Comparison of ENCODE assay signal across 12 mouse cellular contexts in the genomic region with DNA sequence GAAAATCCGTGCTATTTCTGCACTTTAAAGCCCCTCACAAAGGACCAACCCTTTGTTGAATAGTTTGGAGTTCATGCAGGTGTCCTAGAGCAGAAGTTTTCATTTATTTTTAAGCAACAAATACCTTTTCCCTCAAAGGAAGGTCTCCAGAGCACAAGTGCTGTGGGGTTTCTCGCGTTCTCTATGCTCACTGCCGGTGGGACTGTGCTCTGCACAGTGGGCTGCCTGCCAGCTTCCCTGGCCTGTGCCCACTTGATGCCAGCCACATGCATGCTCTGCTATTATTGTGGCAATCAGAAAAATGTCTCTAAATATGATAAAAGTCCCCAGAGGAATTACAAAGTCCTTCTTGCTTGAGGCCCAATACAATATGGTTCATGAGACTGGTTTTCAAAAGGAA.
DNase-seq lines count a peak whose midpoint lies in the region; ATAC-seq and TF ChIP-seq lines count a peak whose summit lies in the region.
"Had no signal": no experiment of that assay in that cellular context is flagged by ENCODE, and none has a peak within 500 bp of the region (broad histone marks: within the 10 kb centered on the region; RNA-seq: fewer than 3 reads in every experiment).

No protein-coding gene starts in this region.

- WGBS in heart, embryonic 16.5 days, result 48% methylated on average over 4 of the region's 4 CpGs
- WGBS in liver, postnatal 0 days (ENCODE audit: insufficient replicate concordance), result 60% methylated on average over 4 of the region's 4 CpGs
- 81% methylated on average over 4 of the region's 4 CpGs for WGBS in liver, embryonic 11.5 days
- 30% methylated on average over 4 of the region's 4 CpGs for WGBS in forebrain, embryonic 12.5 days
- WGBS in midbrain, embryonic 16.5 days, result 18% methylated on average over 4 of the region's 4 CpGs
- 21% methylated on average over 4 of the region's 4 CpGs for WGBS in thymus, adult 2 months

- peak overlapping the region; percentile 51; the same call in 1 of the 2 replicates for H3K9ac ChIP-seq in heart, embryonic 16.5 days (ENCODE audit: low read length)
- no peak overlapping the region; the same call in 1 of the 2 replicates for H3K9ac ChIP-seq in liver, postnatal 0 days (replicated peaks)
- H3K9ac ChIP-seq in liver, embryonic 11.5 days (ENCODE audit: low read depth, low read length), result no peak overlapping the region
- H3K9ac ChIP-seq in forebrain, embryonic 12.5 days, result no peak overlapping the region
- H3K9ac ChIP-seq in midbrain, embryonic 16.5 days (ENCODE audit: low read depth, low read length), result no peak overlapping the region

- H3K27ac ChIP-seq in heart, embryonic 16.5 days (ENCODE audit: low read length), result peak overlapping the region; percentile 78
- peak overlapping the region; percentile 34; the same call in 1 of the 2 replicates for H3K27ac ChIP-seq in liver, postnatal 0 days (ENCODE audit: low read depth)
- no peak overlapping the region for H3K27ac ChIP-seq in liver, embryonic 11.5 days (ENCODE audit: low read depth, low read length)
- H3K27ac ChIP-seq in forebrain, embryonic 12.5 days, result peak overlapping the region; percentile 0; the same call in 1 of the 2 replicates
- H3K27ac ChIP-seq in midbrain, embryonic 16.5 days (ENCODE audit: low read length), result peak overlapping the region; percentile 55
- H3K27ac ChIP-seq in thymus, adult 2 months (ENCODE audit: control insufficient read depth, insufficient read depth, low read length), result no peak overlapping the region; the same call in 1 of the 2 replicates

- no peak for ATAC-seq in heart, embryonic 16.5 days (replicated peaks; ENCODE audit: extremely low read depth, insufficient read depth, low FRiP score)
- ATAC-seq in liver, postnatal 0 days, result no peak
- ATAC-seq in liver, embryonic 11.5 days (replicated peaks; ENCODE audit: low FRiP score), result no peak
- no peak for ATAC-seq in forebrain, embryonic 12.5 days (ENCODE audit: low FRiP score)
- peak; percentile 73 for ATAC-seq in midbrain, embryonic 16.5 days

- H3K4me2 ChIP-seq in heart, embryonic 16.5 days (ENCODE audit: low read depth, low read length), result peak overlapping the region; percentile 19; the same call in 1 of the 2 replicates
- 0 out of 2 replicates have a peak overlapping the region, but pooled peaks have one; percentile 18 for H3K4me2 ChIP-seq in liver, postnatal 0 days (ENCODE audit: low read depth, low read length)
- no peak overlapping the region for H3K4me2 ChIP-seq in liver, embryonic 11.5 days
- no peak overlapping the region for H3K4me2 ChIP-seq in forebrain, embryonic 12.5 days
- H3K4me2 ChIP-seq in midbrain, embryonic 16.5 days (ENCODE audit: low read length), result no peak overlapping the region

- no peak overlapping the region for H3K4me3 ChIP-seq in heart, embryonic 16.5 days (ENCODE audit: low read length)
- H3K4me3 ChIP-seq in liver, postnatal 0 days (ENCODE audit: low read depth, low read length), result no peak overlapping the region
- no peak overlapping the region for H3K4me3 ChIP-seq in liver, embryonic 11.5 days (ENCODE audit: low read depth, low read length)
- no peak overlapping the region for H3K4me3 ChIP-seq in forebrain, embryonic 12.5 days (replicated peaks)
- H3K4me3 ChIP-seq in midbrain, embryonic 16.5 days (ENCODE audit: low read depth, low read length), result no peak overlapping the region
- H3K4me3 ChIP-seq in thymus, adult 2 months (ENCODE audit: control insufficient read depth, insufficient read depth, low read length), result no peak overlapping the region
- H3K4me3 ChIP-seq: myocyte had no signal

- TF ChIP-seq CTCF in liver, postnatal 0 days (IDR thresholded peaks at IDR 0.05; ENCODE audit: low read depth), result no peak
- TF ChIP-seq CTCF in thymus, adult 2 months (IDR thresholded peaks at IDR 0.05; ENCODE audit: borderline replicate concordance, control insufficient read depth, extremely low read depth, insufficient read depth, low read length, poor library complexity), result no peak

- no peak for TF ChIP-seq POLR2A in thymus, adult 2 months (IDR thresholded peaks at IDR 0.05; ENCODE audit: control insufficient read depth, extremely low read depth, insufficient read depth, low read length, poor library complexity)

- DNase-seq in heart, postnatal 25 days (ENCODE audit: low spot score), result no peak
- DNase-seq in liver, postnatal 0 days, result no peak
- DNase-seq in liver, embryonic 11.5 days (ENCODE audit: low spot score), result no peak
- no peak for DNase-seq in thymus, adult 2 months
- DNase-seq: embryo, embryonic 11 days; gastrocnemius, postnatal 10 days; right cerebral cortex, postnatal 25 days had no signal

- TF ChIP-seq EP300 in liver, postnatal 0 days (IDR thresholded peaks at IDR 0.05; ENCODE audit: low read depth), result no peak

- H3K9me3 ChIP-seq in heart, embryonic 16.5 days (replicated peaks; ENCODE audit: control insufficient read depth, low read length), result no peaks in the 10 kb centered on the region
- no peaks in the 10 kb centered on the region for H3K9me3 ChIP-seq in liver, postnatal 0 days (ENCODE audit: low read length)
- H3K9me3 ChIP-seq in liver, embryonic 11.5 days (ENCODE audit: control insufficient read depth, low read length), result no peaks in the 10 kb centered on the region
- H3K9me3 ChIP-seq in forebrain, embryonic 12.5 days, result no peaks in the 10 kb centered on the region
- no peaks in the 10 kb centered on the region for H3K9me3 ChIP-seq in midbrain, embryonic 16.5 days (replicated peaks; ENCODE audit: control insufficient read depth, low read length, poor library complexity, severe bottlenecking)

- intact Hi-C loops in heart, postnatal 25 days (cut with DNase I), result loop anchor here (5.0 kb wide), 2 partner anchors 40 to 80 kb away; no protein-coding TSS in a partner anchor

- H3K36me3 ChIP-seq in heart, embryonic 16.5 days (ENCODE audit: control insufficient read depth, insufficient read depth), result no peaks in the 10 kb centered on the region
- no peaks in the 10 kb centered on the region for H3K36me3 ChIP-seq in liver, postnatal 0 days (replicated peaks; ENCODE audit: insufficient read depth, low read length)
- no peaks in the 10 kb centered on the region for H3K36me3 ChIP-seq in liver, embryonic 11.5 days (ENCODE audit: control insufficient read depth, insufficient read depth, low read length)
- H3K36me3 ChIP-seq in forebrain, embryonic 12.5 days (replicated peaks), result no peaks in the 10 kb centered on the region
- no peaks in the 10 kb centered on the region for H3K36me3 ChIP-seq in midbrain, embryonic 16.5 days (ENCODE audit: control insufficient read depth, insufficient read depth, low read length)
- no peaks in the 10 kb centered on the region for H3K36me3 ChIP-seq in thymus, adult 2 months (ENCODE audit: control insufficient read depth, insufficient read depth, low read length)

- no peaks in the 10 kb centered on the region for H3K27me3 ChIP-seq in heart, embryonic 16.5 days (ENCODE audit: control insufficient read depth, insufficient read depth, low read length)
- H3K27me3 ChIP-seq in liver, postnatal 0 days (ENCODE audit: insufficient read depth, low read length), result no peaks in the 10 kb centered on the region
- H3K27me3 ChIP-seq in liver, embryonic 11.5 days (replicated peaks; ENCODE audit: control insufficient read depth, insufficient read depth, low read length), result no peaks in the 10 kb centered on the region
- H3K27me3 ChIP-seq in forebrain, embryonic 12.5 days, result 0 out of 2 replicates have a peak, but pooled peaks cover 7% of the 10 kb centered on the region
- no peaks in the 10 kb centered on the region for H3K27me3 ChIP-seq in midbrain, embryonic 16.5 days (ENCODE audit: control insufficient read depth, insufficient read depth, low read depth, low read length)
- H3K27me3 ChIP-seq in thymus, adult 2 months (ENCODE audit: control insufficient read depth, insufficient read depth, low read length), result no peaks in the 10 kb centered on the region
- H3K27me3 ChIP-seq: CH12.LX had no signal

- peaks cover 23% of the 10 kb centered on the region for H3K4me1 ChIP-seq in heart, embryonic 16.5 days (ENCODE audit: control insufficient read depth, insufficient read depth, low read length)
- H3K4me1 ChIP-seq in liver, postnatal 0 days (ENCODE audit: insufficient read depth), result peaks cover 17% of the 10 kb centered on the region
- H3K4me1 ChIP-seq in liver, embryonic 11.5 days (replicated peaks; ENCODE audit: control insufficient read depth, insufficient read depth, low read length), result peaks cover 4% of the 10 kb centered on the region; the same call in 1 of the 2 replicates
- peaks cover 28% of the 10 kb centered on the region for H3K4me1 ChIP-seq in forebrain, embryonic 12.5 days
- H3K4me1 ChIP-seq in midbrain, embryonic 16.5 days (ENCODE audit: control insufficient read depth, insufficient read depth, low read length), result peaks cover 8% of the 10 kb centered on the region; the same call in 1 of the 2 replicates
- H3K4me1 ChIP-seq in thymus, adult 2 months (replicated peaks; ENCODE audit: control insufficient read depth, insufficient read depth, low read length), result peaks cover 38% of the 10 kb centered on the region

Comparison
In these comparisons a context has a peak if more than half of its experiments do, and no peak if none do; other contexts are left out.
1. H3K27ac ChIP-seq: peak in heart, embryonic 16.5 days (single experiment), liver, postnatal 0 days (single experiment), forebrain, embryonic 12.5 days (single experiment) and midbrain, embryonic 16.5 days (single experiment); none in liver, embryonic 11.5 days (single experiment) and thymus, adult 2 months (single experiment).
2. H3K4me2 ChIP-seq: peak in heart, embryonic 16.5 days (single experiment) and liver, postnatal 0 days (single experiment); none in liver, embryonic 11.5 days (single experiment), forebrain, embryonic 12.5 days (single experiment) and midbrain, embryonic 16.5 days (single experiment).